Mouse (Mus musculus) C2C12 (cell line): ENCODE results near the gene Tff3. TPM values are rescaled to one million over a fixed set of nuclear protein-coding genes. Genes with fewer than 3 reads are reported as not detected.

ENCODE experiments used
- H3K27me3 ChIP-seq: one replicate; pipeline ENCODE4 v1.6.1; 2011; ENCODE audit not compliant: control insufficient read depth, insufficient read depth, insufficient read length
- H3K36me3 ChIP-seq: one replicate; pipeline ENCODE4 v1.6.1; 2011; ENCODE audit not compliant: control insufficient read depth, insufficient read depth
- H3K4me3 ChIP-seq: one replicate; pipeline ENCODE4 v1.5.1; 2011; ENCODE audit warnings: mild to moderate bottlenecking, control low read depth; ENCODE audit not compliant: poor library complexity, insufficient read depth, severe bottlenecking
- H3K79me2 ChIP-seq: one replicate; pipeline ENCODE4 v1.6.1; 2011; ENCODE audit not compliant: control insufficient read depth, insufficient read depth
- H3K79me3 ChIP-seq: one replicate; pipeline ENCODE4 v1.6.1; 2011; ENCODE audit warnings: low read depth, control low read depth
- H3ac ChIP-seq: one replicate; pipeline ENCODE3; 2011; ENCODE audit warnings: low read depth; ENCODE audit not compliant: control insufficient read depth, insufficient read length
- CEBPB ChIP-seq: IDR thresholded peaks from one replicate; pipeline ENCODE4 v1.6.1; 2011; ENCODE audit warnings: low read depth, mild to moderate bottlenecking, control low read depth, moderate library complexity
- CTCF ChIP-seq: IDR thresholded peaks from one replicate; pipeline ENCODE4 v1.5.1; 2011; ENCODE audit not compliant: control insufficient read depth, insufficient read depth, insufficient read length
- FOSL1 ChIP-seq: IDR thresholded peaks from one replicate; pipeline ENCODE4 v1.8.0; 2011; ENCODE audit warnings: mild to moderate bottlenecking, low read length; ENCODE audit not compliant: poor library complexity, insufficient read depth, severe bottlenecking
- MAX ChIP-seq: IDR thresholded peaks from one replicate; pipeline ENCODE4 v1.6.1; 2011; ENCODE audit warnings: mild to moderate bottlenecking, control low read depth
- MYOD1 ChIP-seq: IDR thresholded peaks from one replicate; pipeline ENCODE4 v1.6.1; 2011; ENCODE audit warnings: low read depth; ENCODE audit not compliant: control insufficient read depth, insufficient read length
- MYOG ChIP-seq: IDR thresholded peaks from one replicate; pipeline ENCODE4 v1.6.1; 2011; ENCODE audit not compliant: control insufficient read depth, insufficient read length; ENCODE audit errors: extremely low read depth
- USF1 ChIP-seq: IDR thresholded peaks from one replicate; pipeline ENCODE4 v1.6.1; 2011; ENCODE audit warnings: low read depth, mild to moderate bottlenecking, control low read depth, moderate library complexity
- polyA plus RNA-seq: library from polyadenylated mRNA; unstranded; fragments of >200 nt; fragmentation: generic; extraction: Trizol; gene quantifications from one replicate; pipeline ENCODE4 v1.2.1, GENCODE M21; 2012; ENCODE audit warnings: missing spikeins

Tff3 gene
- polyA plus RNA-seq, 1 experiment = not detected

DNA sequence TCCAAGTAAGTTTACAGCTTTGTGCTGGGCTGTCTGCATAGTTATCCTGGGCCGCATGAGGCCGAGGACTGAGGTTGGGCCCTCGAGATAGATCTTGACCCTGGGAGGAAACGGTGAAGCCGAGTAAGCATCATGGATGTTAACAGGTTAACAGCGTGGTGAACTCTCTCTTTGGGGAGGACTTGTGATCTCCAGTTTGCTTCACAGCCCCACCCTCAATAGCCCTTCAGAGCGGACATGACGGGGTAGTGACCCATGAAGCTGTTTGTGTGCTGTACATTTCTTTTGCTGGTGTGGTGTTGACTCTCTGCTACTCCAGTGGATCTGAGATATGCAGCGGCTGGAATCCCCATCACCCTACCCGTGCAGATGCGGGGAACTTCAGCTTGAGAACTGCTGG, 50.9 kb downstream of the Tff3 start:
- H3K4me3 ChIP-seq = no peak overlapping the region
- H3K79me3 ChIP-seq = no peaks in the 10 kb centered on the region
- H3K36me3 ChIP-seq = no peaks in the 10 kb centered on the region
- no peak overlapping the region for H3ac ChIP-seq
- no peaks in the 10 kb centered on the region for H3K79me2 ChIP-seq
- no peaks in the 10 kb centered on the region for H3K27me3 ChIP-seq
- TF ChIP-seq MYOD1 (no peak), FOSL1 (no peak), MAX (no peak), CEBPB (no peak), CTCF (no peak), USF1 (no peak)

DNA sequence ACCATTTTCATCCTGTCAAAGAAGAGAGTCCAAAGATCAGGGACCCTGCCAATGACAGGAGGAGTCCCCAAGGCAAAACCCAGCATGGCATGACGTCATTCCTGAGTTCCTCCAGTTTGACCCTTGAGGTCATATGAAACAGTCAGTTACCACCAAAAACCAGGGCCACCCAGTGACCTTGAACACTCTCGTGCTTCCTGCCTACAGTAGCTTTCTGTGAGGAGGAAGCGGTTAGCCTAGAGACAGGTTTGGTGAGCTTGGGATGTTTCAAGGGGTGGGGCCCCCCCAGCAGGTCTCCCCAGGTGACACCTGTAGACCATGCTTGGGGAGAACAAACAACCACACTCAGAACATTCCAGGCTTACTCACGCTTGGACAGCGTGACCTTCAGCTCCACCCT, 51.9 kb downstream of the Tff3 start:
- TF ChIP-seq FOSL1 (no peak), MYOD1 (no peak), MAX (no peak), MYOG (no peak), USF1 (no peak), CTCF (no peak), CEBPB (no peak)
- Histone ChIP-seq H3K4me3 (no peak overlapping the region), H3K79me3 (no peaks in the 10 kb centered on the region), H3K79me2 (no peaks in the 10 kb centered on the region), H3K27me3 (no peaks in the 10 kb centered on the region), H3ac (no peak overlapping the region), H3K36me3 (no peaks in the 10 kb centered on the region)

- no peaks in the 10 kb centered on the region for H3K36me3 ChIP-seq
- no peaks in the 10 kb centered on the region for H3K79me3 ChIP-seq
- H3K27me3 ChIP-seq = no peaks in the 10 kb centered on the region
- H3K4me3 ChIP-seq = no peak overlapping the region
- no peak overlapping the region for H3ac ChIP-seq
- no peak for TF ChIP-seq MYOD1
- TF ChIP-seq MYOG = no peak
- no peak for TF ChIP-seq MAX
- no peak for TF ChIP-seq FOSL1
- TF ChIP-seq CEBPB = no peak
- no peak for TF ChIP-seq USF1
- no peak for TF ChIP-seq CTCF
- no peaks in the 10 kb centered on the region for H3K79me2 ChIP-seq
These were observed 54.0 kb downstream of the Tff3 start for GRCm38 (mm10) chr17:31075471-31075870.

Other genes with a start within 250 kb of the Tff3 start
- gene Glp1r, start 227.8 kb downstream of the Tff3 start, polyA plus RNA-seq = 0.80 TPM
- not detected for gene Umodl1, start 175.0 kb downstream of the Tff3 start, polyA plus RNA-seq
- 0.46 TPM for gene Abcg1, start 72.0 kb downstream of the Tff3 start, polyA plus RNA-seq
- gene Tff2, start 14.6 kb upstream of the Tff3 start, polyA plus RNA-seq = not detected
- gene Tff1, start 35.6 kb upstream of the Tff3 start, polyA plus RNA-seq = not detected
- gene Tmprss3, start 69.3 kb upstream of the Tff3 start, polyA plus RNA-seq = not detected
- not detected for gene Ubash3a, start 78.2 kb upstream of the Tff3 start, polyA plus RNA-seq
- gene Rsph1, start 147.7 kb upstream of the Tff3 start, polyA plus RNA-seq = 0.20 TPM
- 0.14 TPM for gene Slc37a1, start 157.1 kb upstream of the Tff3 start, polyA plus RNA-seq